Mouse (Mus musculus): ENCODE results near the gene Ddx54.

DNA sequence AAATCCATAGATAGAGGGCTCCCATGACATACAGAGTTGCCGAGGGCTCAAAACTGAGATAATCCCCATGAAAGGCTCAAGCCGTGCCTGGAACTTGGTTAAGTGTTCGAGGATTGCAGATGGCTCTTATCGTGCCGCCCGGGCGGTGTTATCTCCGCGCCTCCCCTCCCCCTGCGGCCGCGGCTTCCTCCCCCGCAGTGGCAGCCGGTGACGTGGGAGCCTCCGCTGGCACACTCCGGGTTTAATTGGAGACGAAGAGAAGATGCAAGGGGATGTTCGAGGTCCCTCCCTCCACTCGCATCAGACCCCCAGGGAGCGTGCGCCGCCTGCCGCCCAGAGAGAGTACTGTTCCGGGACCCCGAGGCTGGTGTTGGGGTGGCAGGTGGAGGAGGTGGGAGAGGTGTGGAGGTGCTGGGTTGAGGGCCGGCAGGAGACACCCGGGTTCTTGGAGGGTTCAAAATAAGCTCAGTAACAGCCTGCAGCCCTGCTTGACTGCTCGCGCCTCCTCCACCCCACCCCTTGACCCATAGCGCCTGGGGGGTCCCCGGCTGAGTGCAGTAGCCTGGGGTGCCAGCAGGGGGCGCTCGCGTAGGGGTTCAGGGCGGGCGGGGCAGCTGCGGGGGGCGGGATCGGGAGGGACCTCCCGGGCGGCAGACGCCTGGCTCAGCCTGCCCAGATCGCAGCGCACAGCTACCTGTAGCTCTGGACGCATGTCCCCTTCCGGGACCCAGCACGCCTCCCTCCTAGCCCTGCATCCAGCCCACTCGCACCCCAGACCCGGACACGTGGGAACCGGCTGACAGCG lies 36.2 kb downstream of the Ddx54 start, which contains the start of gene Rasal1:
- TF ChIP-seq CTCF (IDR thresholded peaks at IDR 0.05; ENCODE audit: extremely low read depth, insufficient read length, insufficient replicate concordance, low read depth, low read length) (peak; percentile 60; the same call in 1 of the 2 replicates), POLR2A (IDR thresholded peaks at IDR 0.05; ENCODE audit: low read depth, low read length) (no peak)

All from small intestine, adult 2 months (tissue).